Mouse (Mus musculus): Measurements from ENCODE around the gene Gm20605. TPM values are rescaled to one million over a fixed set of nuclear protein-coding genes. Genes with fewer than 3 reads are reported as not detected.

Gene Gm20605
- total RNA-seq (2014; rRNA removed): 0.99 and 4.1 TPM in 2 replicates
- 4.4 and 6.5 TPM in 2 replicates for polyA plus RNA-seq (2015; fragmentation: Nextera tagmentation; extraction: Ambion mirVana)

GRCm38 (mm10) chr5:137628498-137629305 lies at the start of gene Gm20605, which contains the start of the genes Fbxo24 and Lrch4:
TSS of gene Gm20605 (plus strand) at chr5:137629175.
TSS of gene Fbxo24 (minus strand) at chr5:137629002.
TSS of gene Lrch4 (plus strand) at chr5:137629121.
- H3K4me2 ChIP-seq (ENCODE audit: low read depth, low read length, poor library complexity, severe bottlenecking): peak within 1 kb of the TSS; percentile 89
- no peaks in the 10 kb centered on the region for H3K9me3 ChIP-seq (ENCODE audit: low read length)
- peak within 1 kb of the TSS; percentile 92 for H3K4me3 ChIP-seq (ENCODE audit: low read depth, low read length)
- TF ChIP-seq CTCF (IDR thresholded peaks at IDR 0.05): peak; percentile 35; the same call in 1 of the 2 replicates
- under 1% methylated on average over 44 of the region's 46 CpGs for WGBS
- peaks cover 10% of the 10 kb centered on the region for H3K4me1 ChIP-seq (ENCODE audit: insufficient read depth, low read length)
- H3K27ac ChIP-seq (ENCODE audit: low read depth, low read length): peak within 1 kb of the TSS; percentile 87
- H3K9ac ChIP-seq (replicated peaks; ENCODE audit: low read length, poor library complexity, severe bottlenecking): peak within 1 kb of the TSS; percentile 80
- no peaks in the 10 kb centered on the region for H3K27me3 ChIP-seq (ENCODE audit: insufficient read depth, low read length)
- peak; percentile 100 for DNase-seq (ENCODE audit: low spot score)
- H3K36me3 ChIP-seq (ENCODE audit: insufficient read depth, low read length): peaks cover 3% of the 10 kb centered on the region
- ATAC-seq (ENCODE audit: low FRiP score): peak; percentile 98

- no peaks in the 10 kb centered on the region for H3K4me1 ChIP-seq (ENCODE audit: insufficient read depth, low read length)
- H3K4me2 ChIP-seq (ENCODE audit: low read depth, low read length, poor library complexity, severe bottlenecking): no peak overlapping the region
- H3K27ac ChIP-seq (ENCODE audit: low read depth, low read length): no peak overlapping the region
- no peak for DNase-seq (ENCODE audit: low spot score)
- H3K27me3 ChIP-seq (ENCODE audit: insufficient read depth, low read length): no peaks in the 10 kb centered on the region
- H3K4me3 ChIP-seq (ENCODE audit: low read depth, low read length): no peak overlapping the region
- WGBS: 82% methylated on average over 6 of the region's 6 CpGs
- H3K9ac ChIP-seq (replicated peaks; ENCODE audit: low read length, poor library complexity, severe bottlenecking): no peak overlapping the region
- TF ChIP-seq CTCF (IDR thresholded peaks at IDR 0.05): no peak
- no peak for ATAC-seq (ENCODE audit: low FRiP score)
- H3K36me3 ChIP-seq (ENCODE audit: insufficient read depth, low read length): no peaks in the 10 kb centered on the region
- H3K9me3 ChIP-seq (ENCODE audit: low read length): no peaks in the 10 kb centered on the region
These were observed 48.7 kb upstream of the Gm20605 start for GRCm38 (mm10) chr5:137580246-137580645.

GRCm38 (mm10) chr5:137582702-137583101 lies 46.3 kb upstream of the Gm20605 start:
- peak overlapping the region; percentile 84 for H3K27ac ChIP-seq (ENCODE audit: low read depth, low read length)
- WGBS: 46% methylated on average over 8 of the region's 8 CpGs
- peak overlapping the region; percentile 34; the same call in 1 of the 2 replicates for H3K4me3 ChIP-seq (ENCODE audit: low read depth, low read length)
- no peaks in the 10 kb centered on the region for H3K4me1 ChIP-seq (ENCODE audit: insufficient read depth, low read length)
- DNase-seq (ENCODE audit: low spot score): no peak
- no peak for TF ChIP-seq CTCF (IDR thresholded peaks at IDR 0.05)
- peak; percentile 15; the same call in 1 of the 2 replicates for ATAC-seq (ENCODE audit: low FRiP score)
- H3K9ac ChIP-seq (replicated peaks; ENCODE audit: low read length, poor library complexity, severe bottlenecking): peak overlapping the region; percentile 64; the same call in 1 of the 2 replicates
- no peaks in the 10 kb centered on the region for H3K36me3 ChIP-seq (ENCODE audit: insufficient read depth, low read length)
- peak overlapping the region; percentile 53 for H3K4me2 ChIP-seq (ENCODE audit: low read depth, low read length, poor library complexity, severe bottlenecking)
- H3K9me3 ChIP-seq (ENCODE audit: low read length): 0 out of 2 replicates have a peak, but pooled peaks cover 2% of the 10 kb centered on the region
- no peaks in the 10 kb centered on the region for H3K27me3 ChIP-seq (ENCODE audit: insufficient read depth, low read length)

GRCm38 (mm10) chr5:137583670-137584169 lies 45.3 kb upstream of the Gm20605 start:
- peak overlapping the region; percentile 64 for H3K9ac ChIP-seq (replicated peaks; ENCODE audit: low read length, poor library complexity, severe bottlenecking)
- peak overlapping the region; percentile 84 for H3K27ac ChIP-seq (ENCODE audit: low read depth, low read length)
- 16% methylated on average over 27 of the region's 27 CpGs for WGBS
- H3K4me2 ChIP-seq (ENCODE audit: low read depth, low read length, poor library complexity, severe bottlenecking): peak overlapping the region; percentile 53
- H3K27me3 ChIP-seq (ENCODE audit: insufficient read depth, low read length): no peaks in the 10 kb centered on the region
- 0 out of 2 replicates have a peak, but pooled peaks cover 2% of the 10 kb centered on the region for H3K9me3 ChIP-seq (ENCODE audit: low read length)
- peak; percentile 91 for ATAC-seq (ENCODE audit: low FRiP score)
- no peaks in the 10 kb centered on the region for H3K36me3 ChIP-seq (ENCODE audit: insufficient read depth, low read length)
- peak; percentile 89 for DNase-seq (ENCODE audit: low spot score)
- peak overlapping the region; percentile 34 for H3K4me3 ChIP-seq (ENCODE audit: low read depth, low read length)
- no peaks in the 10 kb centered on the region for H3K4me1 ChIP-seq (ENCODE audit: insufficient read depth, low read length)
- TF ChIP-seq CTCF (IDR thresholded peaks at IDR 0.05): peak; percentile 62

GRCm38 (mm10) chr5:137584976-137585375 lies 44.0 kb upstream of the Gm20605 start:
- Histone ChIP-seq H3K4me2 (ENCODE audit: low read depth, low read length, poor library complexity, severe bottlenecking) (no peak overlapping the region), H3K9me3 (ENCODE audit: low read length) (0 out of 2 replicates have a peak, but pooled peaks cover 2% of the 10 kb centered on the region), H3K27me3 (ENCODE audit: insufficient read depth, low read length) (no peaks in the 10 kb centered on the region), H3K9ac (replicated peaks; ENCODE audit: low read length, poor library complexity, severe bottlenecking) (no peak overlapping the region), H3K36me3 (ENCODE audit: insufficient read depth, low read length) (no peaks in the 10 kb centered on the region), H3K4me3 (ENCODE audit: low read depth, low read length) (no peak overlapping the region), H3K4me1 (ENCODE audit: insufficient read depth, low read length) (no peaks in the 10 kb centered on the region), H3K27ac (ENCODE audit: low read depth, low read length) (no peak overlapping the region)
- ATAC-seq (ENCODE audit: low FRiP score) (no peak), DNase-seq (ENCODE audit: low spot score) (peak; percentile 70)
- TF ChIP-seq CTCF (IDR thresholded peaks at IDR 0.05): peak; percentile 63
- 32% methylated on average over 8 of the region's 8 CpGs for WGBS

Measured in midbrain, postnatal 0 days (tissue).